Mouse (Mus musculus) left cerebral cortex, adult 18-20 months (tissue): ENCODE results near the gene Lonp1. TPM values are rescaled to one million over a fixed set of nuclear protein-coding genes. Genes with fewer than 3 reads are reported as not detected.
A peak's percentile ranks its signal among the peaks of the same experiment; 100 is the strongest.

Source experiments
- DNase-seq, 2 experiments: peaks; one replicate each; pipeline ENCODE4 v3.0.0; 2021 to 2022; ENCODE audit warnings: low spot score in 2 of 2, mixed read lengths in 1 of 2
- total RNA-seq, 2 experiments: library from RNA; stranded (reverse); gene quantifications; 2 replicates each; pipeline ENCODE4 v1.2.3; 2021

Lonp1 gene
- total RNA-seq, 2 experiments from 2014 or later: 57.1 to 60.6 TPM

DNA sequence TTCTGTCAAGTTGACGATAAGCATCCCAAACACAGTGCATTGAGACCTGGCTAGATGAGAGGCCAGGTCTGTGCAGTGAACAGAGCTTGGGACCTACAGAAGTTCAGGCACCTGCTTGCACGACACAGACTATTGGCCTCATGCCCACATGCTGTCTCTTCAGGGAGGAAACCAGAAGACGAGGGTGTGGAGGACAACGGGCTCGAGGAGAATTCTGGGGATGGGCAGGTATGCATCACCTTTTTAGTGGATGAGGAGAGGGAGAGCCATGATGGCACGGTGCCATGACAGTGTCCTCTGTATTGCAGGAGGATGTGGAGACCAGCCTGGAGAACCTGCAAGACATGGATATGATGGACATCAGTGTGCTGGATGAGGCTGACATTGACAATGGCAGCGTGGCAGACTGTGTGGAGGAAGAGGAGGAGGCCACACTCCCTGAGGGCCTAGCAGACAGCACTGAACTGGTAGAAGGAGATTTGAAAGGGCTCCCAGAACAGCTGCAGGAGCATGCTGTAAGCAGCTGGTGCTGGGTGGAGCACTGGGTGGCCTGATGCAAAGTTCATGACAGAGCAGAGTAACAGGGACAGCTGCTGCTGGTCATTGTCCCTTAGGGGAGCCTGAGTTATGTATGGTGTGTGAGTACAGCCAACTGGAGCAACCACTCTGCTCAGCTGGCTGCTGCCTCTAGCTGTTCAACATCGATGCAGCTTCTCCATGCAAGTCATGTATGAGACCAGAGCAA is 33.0 kb downstream of the Lonp1 start:
- DNase-seq: no peak

DNA sequence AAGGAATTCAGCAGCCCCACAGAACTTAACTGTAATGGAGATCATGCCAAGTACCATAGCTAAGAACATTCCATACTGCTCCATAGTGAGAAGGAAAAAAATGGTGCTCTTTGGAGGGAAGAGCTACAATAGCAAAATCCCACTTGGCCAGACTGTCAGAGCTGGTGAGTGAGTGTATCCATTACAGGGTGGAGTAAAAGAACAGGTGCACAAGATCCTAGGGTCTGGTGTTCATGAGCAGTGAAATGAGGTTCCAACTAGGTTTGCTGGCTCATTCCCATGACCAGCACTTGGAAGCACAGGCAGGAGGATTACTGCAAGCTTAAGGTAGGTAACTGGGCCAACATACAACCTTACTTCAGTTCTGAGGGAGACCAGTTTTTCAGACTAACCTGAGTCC is 34.1 kb downstream of the Lonp1 start:
- DNase-seq: no peak

DNA sequence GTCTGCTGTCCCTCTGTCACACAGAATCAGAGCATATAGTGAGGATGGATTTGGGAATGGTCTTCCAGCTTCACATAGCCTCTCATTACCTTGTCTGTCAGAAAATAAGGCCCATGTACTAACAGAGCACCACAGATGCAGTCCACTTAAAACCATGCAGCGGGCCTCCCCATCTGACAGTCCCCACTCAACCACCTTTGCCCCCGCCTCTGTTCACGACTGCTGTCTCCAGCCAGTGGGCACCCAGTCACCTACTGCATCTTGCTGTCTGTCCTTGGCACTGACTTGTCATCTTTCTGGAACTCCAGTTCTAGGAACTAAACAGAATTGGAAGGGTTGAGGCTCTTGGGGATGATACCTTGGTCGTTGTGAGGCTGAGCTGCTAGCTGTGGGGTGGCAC is 37.8 kb downstream of the Lonp1 start:
- no peak for DNase-seq

DNA sequence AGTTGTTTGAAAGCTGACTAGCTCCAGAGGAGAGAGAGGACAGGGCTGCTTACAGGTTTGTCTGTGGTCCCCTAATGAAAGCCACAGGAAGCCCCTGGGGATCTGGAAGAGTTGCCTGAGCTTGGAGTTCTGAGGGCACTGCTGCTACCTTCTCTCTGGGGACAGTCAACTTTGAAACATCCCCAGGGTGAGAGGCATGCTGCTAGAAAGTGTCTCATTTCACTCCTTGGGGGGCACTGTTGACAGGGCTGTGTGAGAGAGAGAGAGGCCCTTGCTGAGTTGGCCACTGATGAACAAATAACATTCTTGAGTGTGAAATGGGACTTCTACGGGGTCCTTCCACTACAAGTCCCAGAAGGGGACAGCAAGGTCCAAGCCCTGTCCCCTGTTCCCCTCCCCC is 38.9 kb downstream of the Lonp1 start:
- DNase-seq: no peak

DNA sequence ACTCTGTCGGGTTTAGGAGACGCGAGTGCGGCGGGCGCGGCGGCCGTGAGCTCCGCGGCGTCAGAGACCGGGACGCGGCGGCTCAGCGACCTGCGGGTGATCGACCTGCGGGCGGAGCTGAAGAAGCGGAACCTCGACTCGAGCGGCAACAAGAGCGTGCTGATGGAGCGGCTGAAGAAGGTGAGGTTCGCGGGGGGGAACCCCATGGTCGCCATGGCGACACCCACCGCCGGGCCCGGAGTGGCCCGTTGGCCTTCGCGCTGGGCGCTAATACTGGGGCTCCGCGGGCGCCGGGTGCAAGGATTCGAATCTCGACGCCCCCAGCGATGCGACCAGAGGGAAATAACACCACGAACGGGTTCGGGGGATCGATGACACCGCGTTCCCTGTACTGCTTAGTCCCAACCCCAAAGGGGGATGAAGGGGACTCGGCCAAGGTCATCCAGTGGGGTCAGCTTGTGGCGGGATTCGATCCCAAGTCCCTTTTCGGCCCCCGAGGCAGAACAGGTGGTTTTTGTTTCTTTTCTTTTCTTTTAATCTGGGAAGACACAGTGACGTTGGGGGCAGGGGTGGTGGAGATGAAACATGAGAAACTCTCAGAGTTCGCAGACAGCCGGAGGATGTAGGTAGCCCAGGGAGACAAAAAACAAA is 41.4 kb downstream of the Lonp1 start:
- DNase-seq: peak in 1 of 2 experiments; percentile 28

DNA sequence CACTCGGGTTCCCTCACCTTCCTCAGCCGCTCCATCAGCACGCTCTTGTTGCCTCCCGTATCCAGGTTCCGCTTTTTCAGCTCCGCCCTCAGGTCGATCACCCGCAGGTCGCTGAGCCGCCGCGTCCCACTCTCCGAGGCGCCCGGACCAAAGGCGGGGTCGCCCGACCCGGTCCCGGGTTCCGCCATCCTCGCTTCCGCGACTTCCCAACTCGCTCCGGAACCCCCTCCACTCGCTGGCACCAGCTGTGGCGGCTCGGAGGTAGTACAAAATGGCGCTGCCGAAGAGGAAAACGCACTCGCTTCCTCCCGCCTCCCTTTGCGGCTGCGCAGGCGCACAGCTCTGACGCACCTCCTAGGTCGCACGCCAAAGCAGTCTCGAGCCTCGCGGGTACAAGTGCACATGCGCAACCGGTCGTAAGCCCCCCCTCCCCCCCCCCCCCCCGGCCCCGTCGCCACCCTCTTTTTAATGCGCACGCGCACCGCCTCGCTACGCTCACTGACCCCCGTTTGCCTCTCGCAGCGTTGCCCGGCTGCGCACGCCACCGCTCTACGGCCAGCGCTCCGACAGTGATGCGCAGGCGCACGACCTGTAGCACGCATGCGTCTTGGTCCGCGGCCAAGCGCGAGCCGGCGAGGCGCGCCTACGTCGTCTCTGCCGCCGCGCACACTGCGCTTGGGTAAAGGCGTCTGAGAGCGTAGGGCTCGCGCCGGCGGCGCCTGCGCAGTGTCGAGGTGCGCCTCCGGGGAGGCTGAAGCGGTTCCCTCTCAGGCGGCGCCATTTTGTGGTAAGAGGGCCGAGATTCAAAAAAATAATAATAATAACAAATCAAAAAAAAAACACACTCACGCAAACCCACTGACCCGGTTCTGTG is 42.2 kb downstream of the Lonp1 start, which contains the start of the genes Safb2 and Safb:
Safb2 (minus strand) TSS at position 329 of the 874 bp plus-strand sequence.
Safb (plus strand) TSS at position 569 of the 874 bp plus-strand sequence.
- DNase-seq: peak; percentile 99

DNA sequence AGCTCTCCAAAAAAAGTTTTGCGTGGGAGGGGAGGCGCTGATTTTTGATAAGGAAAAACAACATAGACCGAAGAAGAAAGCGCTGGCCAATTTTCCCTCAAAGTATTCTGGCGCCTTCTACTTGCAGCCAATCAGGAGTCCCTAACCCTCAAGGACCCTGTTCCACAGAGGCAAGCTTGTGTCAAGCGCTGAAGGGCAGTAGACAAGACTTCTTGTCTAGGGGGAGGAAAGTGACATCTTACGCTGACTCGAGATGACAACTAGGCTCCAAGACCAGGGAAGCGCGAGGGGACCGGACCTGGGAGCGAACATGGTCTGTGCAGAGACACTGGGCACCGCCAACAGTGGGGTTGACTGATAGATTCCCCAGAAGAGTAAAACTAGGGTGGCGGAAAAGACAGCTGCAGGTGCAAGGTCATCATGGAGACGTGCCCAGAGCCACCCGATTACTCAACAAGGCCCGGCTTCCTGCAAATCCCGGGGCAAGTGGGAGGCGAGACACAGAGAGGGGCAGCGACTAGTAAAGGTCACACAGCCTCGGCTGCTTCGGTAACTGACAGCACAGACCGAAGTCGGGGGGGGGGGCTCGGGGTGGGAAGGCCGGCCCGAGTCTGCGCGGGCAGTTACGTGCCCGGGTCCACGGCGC is 43.0 kb downstream of the Lonp1 start:
- no peak for DNase-seq

DNA sequence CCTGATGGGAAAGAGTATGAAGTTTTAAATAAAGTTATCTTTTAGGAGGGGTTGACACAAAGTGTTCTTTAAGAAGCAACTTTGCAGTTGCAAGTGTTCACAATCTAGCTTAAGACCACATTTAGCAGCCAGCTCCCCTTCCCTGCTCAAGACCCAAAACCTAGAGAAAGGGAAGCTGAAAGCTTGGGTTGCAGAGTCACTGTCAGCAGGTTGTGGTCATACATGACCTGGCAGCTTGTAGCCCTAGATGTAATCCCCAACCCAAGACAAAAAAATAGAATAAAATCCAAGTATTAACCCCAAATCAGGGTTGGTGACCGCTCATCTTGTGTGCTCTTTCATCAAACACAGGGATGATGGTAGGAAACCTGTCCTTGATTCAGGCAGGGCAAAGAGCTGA is 43.6 kb downstream of the Lonp1 start:
- no peak for DNase-seq

DNA sequence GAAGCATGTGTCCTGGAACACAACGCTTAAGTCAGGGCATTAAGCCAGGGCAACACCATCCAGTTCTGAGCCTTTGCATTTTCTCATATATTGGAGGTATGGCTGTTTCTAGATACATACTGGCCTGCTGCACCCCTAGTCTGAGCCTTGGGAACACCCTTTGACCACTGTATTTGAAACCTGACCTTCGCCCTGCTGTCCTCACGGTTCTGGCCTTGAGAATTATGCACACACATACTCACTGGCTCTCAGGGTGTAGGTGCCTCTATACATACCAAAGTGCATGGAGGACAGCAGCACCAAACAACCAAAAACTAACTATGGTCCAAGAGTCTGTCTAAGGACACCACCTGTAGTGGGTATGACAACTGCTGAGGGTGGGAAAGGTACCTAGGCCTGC is 53.7 kb downstream of the Lonp1 start:
- DNase-seq: no peak

DNA sequence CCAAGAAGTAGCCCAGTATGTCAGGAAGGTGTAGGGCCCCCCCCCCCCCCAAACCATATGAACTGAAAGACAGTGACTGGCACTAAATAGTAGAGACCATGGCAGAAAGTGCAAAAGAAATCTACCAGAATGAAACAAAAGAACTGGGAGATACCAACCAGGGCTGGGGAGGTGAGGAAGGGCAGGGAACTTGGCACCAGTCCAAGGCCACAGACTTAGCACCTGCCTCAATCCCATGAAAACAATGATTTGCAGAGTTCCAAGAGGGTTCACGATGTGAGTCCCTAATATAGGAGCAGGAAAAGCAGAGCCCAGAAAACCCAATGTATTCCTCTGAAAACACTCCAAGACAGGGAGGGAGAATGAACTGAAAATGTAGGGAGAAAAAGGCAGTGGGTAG is 54.5 kb downstream of the Lonp1 start:
- no peak for DNase-seq

DNA sequence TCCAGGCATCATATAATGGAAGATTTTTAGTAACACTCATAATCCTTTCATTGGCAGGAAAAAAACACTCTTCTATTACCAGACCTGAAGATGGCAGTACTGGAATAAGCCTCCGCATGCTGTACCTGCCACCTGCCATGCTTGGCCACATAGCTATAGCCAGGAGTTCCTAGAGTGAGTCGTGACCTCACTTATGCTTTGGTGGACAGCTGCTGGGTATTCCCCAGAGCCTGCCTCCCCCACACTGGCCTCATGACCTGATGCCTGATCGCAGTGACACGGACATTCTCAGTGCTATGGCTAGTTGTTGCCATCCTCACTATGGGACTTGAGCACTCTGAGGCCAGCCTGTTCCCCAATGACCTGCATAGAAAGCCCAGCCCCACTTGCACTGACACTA is 56.4 kb downstream of the Lonp1 start:
- no peak for DNase-seq

DNA sequence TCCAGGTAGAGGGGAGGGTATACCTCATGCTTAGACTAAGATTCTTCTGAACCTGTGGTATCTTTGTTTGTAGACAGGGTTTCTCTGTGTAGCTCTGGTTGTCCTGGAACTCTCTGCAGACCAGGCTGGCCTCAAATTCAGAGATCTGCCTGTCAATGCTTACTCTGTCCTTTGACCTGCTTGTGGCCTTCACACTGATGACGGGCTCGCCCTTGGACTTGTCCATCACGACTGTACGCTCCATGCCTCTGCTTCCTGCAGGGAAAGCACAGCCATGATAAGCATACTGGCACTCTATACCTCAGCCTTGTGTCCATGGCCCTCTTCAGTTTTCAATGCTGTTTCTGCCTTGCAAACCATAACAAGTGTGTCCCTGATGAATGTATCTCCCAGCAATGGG is 59.3 kb downstream of the Lonp1 start:
- DNase-seq: no peak

DNA sequence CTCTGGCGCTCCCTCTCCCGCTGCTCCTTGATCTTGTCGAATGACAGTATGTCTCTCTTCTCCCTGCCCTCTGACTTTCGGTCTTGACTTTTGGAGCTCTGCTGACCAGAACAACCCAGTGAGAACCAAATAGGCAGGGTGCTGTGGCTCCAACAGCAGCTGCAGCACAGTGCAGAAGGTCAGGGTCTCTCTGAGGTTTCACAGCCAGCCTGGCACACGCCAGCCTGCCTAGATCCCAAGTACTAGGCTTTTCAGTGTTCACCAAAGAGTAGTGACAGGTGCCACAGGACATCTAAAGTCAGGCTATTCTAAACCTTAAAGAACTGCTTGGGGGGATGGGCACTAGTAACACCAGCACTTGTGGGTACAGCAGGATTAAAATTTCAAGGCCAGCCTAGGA is 59.8 kb downstream of the Lonp1 start:
- no peak for DNase-seq

DNA sequence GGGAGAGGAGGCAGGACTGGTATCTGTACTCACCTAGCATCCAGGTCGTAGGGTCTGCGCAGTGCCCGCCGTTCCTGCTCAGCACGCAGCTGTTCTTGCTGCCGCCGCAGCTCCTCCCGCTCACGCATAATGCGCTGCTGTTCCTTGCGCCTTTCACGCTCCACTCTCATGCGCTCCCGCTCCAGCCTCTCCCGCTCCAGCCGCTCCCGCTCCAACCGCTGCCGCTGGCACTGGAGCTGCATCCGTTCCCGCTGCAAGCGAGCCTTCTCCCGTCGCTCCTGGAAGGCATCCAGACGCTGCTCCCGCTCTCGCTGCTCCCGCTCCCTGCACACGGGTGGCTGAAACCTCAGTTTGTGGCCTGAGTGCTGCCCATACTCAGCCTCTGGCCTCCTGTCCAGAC is 60.4 kb downstream of the Lonp1 start:
- no peak for DNase-seq

Other genes starting within 250 kb of the Lonp1 start
- gene Ptprs, start 150.4 kb downstream of the Lonp1 start, total RNA-seq: 100 to 1,000 TPM; 588 to 594 TPM
- not detected for gene Znrf4, start 114.5 kb downstream of the Lonp1 start, total RNA-seq
- 1 to 10 TPM; 2.7 to 3.2 TPM for gene Gm20219, start 72.5 kb downstream of the Lonp1 start, total RNA-seq
- 100 to 1,000 TPM; 104 to 120 TPM for gene Safb2, start 42.3 kb downstream of the Lonp1 start, total RNA-seq
- 100 to 1,000 TPM; 158 to 159 TPM for gene Safb, start 42.1 kb downstream of the Lonp1 start, total RNA-seq
- 100 to 1,000 TPM; 139 to 143 TPM for gene 2410015M20Rik, start 17.1 kb downstream of the Lonp1 start, total RNA-seq
- 100 to 1,000 TPM; 405 to 414 TPM for gene Rpl36, start 13.5 kb downstream of the Lonp1 start, total RNA-seq
- gene Catsperd, start 1.3 kb upstream of the Lonp1 start, total RNA-seq: under 1 TPM; 0.84 TPM
- gene Ranbp3, start 46.4 kb upstream of the Lonp1 start, total RNA-seq: 10 to 100 TPM; 89.7 to 91.2 TPM
- gene Ndufa11, start 90.9 kb upstream of the Lonp1 start, total RNA-seq: 100 to 1,000 TPM; 218 to 234 TPM
- 10 to 100 TPM in 1 of 2 experiments, 1 to 10 TPM in 1; 9.6 to 13.5 TPM for gene Vmac, start 91.1 kb upstream of the Lonp1 start, total RNA-seq
- gene Nrtn, start 130.6 kb upstream of the Lonp1 start, total RNA-seq: 1 to 10 TPM; 3.4 to 4.7 TPM
- gene Dus3l, start 137.9 kb upstream of the Lonp1 start, total RNA-seq: 10 to 100 TPM; 61.8 to 63.0 TPM
- 1 to 10 TPM in 1 of 2 experiments, under 1 TPM in 1; 0.88 to 1.1 TPM for gene Prr22, start 143.4 kb upstream of the Lonp1 start, total RNA-seq
- 1 to 10 TPM; 2.6 to 2.7 TPM for gene Rfx2, start 204.1 kb upstream of the Lonp1 start, total RNA-seq
- gene Acsbg2, start 247.6 kb upstream of the Lonp1 start, total RNA-seq: not detected
- under 1 TPM; 0.14 to 0.40 TPM for gene 1700061G19Rik, start 248.6 kb upstream of the Lonp1 start, total RNA-seq